Mouse (Mus musculus): ENCODE measurements around the gene Fxyd5.

DNA sequence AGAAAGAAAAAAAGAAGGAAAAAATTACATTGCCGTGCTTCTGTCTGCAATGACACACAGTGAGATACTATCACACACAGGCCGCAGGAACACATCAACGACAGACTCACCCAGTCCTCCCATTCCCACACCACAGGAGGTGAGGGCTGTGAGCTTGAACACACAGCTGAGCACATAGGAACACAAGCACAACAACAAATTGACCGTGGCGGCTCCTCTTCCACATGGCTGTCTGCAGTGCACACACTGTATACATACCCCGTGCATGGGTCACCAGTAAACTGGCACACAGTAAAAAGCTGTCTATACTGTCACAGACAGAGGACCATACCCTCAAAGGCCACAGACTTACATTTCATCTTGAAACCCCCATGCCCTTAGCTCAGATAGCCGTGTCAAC lies 14.2 kb upstream of the Fxyd5 start:
- TF ChIP-seq CTCF (IDR thresholded peaks at IDR 0.05; ENCODE audit: low read depth) (no peak), EP300 (IDR thresholded peaks at IDR 0.05; ENCODE audit: low read depth) (no peak)
